Mouse (Mus musculus): ENCODE measurements at regions not wholly inside any gene's neighbourhood (a gene's known extent, or its start where the extent isn't known, plus 50 kb on each side); places are given as distances from the start of the nearest gene placed in this dataset.

- TF ChIP-seq CTCF (conservative IDR thresholded peaks at IDR 0.05; ENCODE audit: insufficient read depth, insufficient read length, low read depth, low read length) (no peak), POLR2A (IDR thresholded peaks at IDR 0.05; ENCODE audit: low read depth, low read length) (no peak)
These were observed 118.8 kb downstream of the Otol1 start for GRCm38 (mm10) chr3:70126212-70126611.

Measured in kidney, adult 2 months (tissue).